Mouse (Mus musculus) urinary bladder, postnatal 14 days (tissue): Measurements from ENCODE around the gene Wdr20.
A peak's percentile ranks its signal among the peaks of the same experiment; 100 is the strongest.
"Not testable (repeated sequence)": the region's sequence is repeated elsewhere in the genome, so short reads cannot be mapped to it uniquely, and the experiment has no call there.

Experiments used
- DNase-seq: peaks from one replicate; pipeline ENCODE4 v3.0.0; 2021; ENCODE audit warnings: low spot score

Gene Wdr20

DNA sequence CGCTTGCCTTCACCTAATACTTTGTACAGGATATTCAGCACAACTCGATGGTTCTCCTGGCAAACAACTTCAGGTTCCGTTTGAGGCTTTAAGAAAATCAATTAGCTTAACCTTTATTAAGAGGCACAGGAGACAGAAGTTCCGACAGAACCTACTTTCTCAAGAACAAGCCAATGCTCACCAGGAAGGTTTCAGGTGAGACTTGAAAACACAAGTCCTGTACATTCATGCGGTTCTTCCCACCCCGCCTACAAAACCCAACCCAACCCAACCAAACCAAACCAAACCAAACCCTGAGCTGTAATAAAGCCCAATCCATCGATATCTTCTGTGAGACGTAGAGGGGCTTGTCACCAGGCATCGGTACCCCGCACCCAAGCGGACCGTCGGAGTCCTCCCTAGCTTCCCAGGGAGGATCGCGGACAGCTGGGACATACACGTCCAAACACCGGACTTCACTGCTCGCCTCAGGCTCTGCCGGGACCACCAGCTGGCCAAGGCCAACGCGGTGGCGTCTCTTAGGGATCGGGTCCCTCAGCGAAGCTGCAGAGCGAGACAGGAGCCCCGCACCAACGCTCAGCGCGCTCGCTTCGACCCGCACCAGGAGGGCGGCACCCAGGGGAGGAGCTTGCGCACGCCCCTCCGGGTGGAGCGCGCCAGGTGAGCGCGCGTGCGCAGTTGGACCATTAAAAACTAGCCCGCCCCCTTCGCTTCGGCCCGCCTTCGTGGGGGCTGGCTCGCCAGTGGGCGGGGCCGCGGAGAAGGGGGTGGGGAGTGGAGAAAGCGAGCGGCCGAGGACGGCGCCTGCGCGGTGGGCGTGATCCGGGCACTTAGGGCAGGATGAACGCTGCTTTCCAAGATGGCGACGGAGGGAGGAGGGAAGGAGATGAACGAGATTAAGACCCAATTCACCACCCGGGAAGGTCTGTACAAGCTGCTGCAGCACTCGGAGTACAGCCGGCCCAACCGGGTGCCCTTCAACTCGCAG, at the start of gene Wdr20:
TSS of gene Wdr20 (plus strand) at position 775 of the 988 bp plus-strand sequence.
- peak; percentile 99 for DNase-seq

DNA sequence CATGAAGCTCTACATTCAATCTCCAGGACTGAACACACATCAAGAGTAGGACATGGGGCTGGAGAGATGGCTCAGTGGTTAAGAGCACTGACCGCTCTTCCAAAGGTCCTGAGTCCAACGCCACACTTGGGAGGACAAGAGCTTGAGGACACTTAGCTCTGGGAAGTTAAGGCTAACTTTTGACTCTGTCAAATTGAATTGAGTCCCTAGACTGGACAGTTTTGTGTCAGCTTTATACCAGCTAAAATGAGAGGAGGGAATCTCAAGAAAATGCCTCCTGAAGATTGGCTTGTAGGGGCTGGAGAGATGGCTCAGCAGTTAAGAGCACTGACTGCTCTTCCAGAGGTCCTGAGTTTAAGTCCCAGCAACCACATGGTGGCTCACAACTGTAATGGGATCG, 48.8 kb upstream of the Wdr20 start:
- DNase-seq, result not testable (repeated sequence)

DNA sequence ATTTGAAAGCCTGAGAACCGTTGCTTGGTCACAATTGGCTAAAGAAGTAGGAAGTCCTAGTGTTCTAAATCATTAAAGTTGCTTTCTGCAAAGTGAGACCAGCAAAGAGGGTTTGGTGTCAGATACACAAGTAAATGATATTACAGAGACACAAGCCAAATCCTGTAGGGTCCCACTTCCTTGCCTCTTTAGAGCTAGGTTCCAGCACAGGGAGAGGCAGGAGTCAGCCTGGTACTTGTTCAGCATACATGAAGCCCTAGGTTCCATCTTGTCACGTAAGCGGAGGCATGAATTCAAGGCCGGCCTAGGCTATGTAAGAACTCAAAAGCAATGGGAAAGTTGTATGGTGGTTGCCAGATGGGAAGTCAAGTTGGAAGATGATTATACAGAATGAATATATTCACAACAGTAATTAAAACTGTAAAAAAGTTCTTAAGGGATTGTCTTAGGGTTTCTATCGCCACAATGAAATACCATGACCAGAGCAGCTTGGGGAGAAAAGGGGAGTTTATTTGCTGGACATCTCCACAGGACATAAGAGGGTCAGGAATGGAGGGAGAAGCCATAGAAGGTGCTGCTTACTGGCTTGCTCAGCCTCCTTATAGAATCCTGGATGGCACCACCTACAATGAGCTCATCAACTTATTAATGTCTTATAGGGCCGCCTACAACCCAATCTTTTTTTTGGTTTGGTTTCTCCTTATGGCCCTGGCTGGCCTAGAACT, 47.7 kb upstream of the Wdr20 start:
- DNase-seq, result no peak

DNA sequence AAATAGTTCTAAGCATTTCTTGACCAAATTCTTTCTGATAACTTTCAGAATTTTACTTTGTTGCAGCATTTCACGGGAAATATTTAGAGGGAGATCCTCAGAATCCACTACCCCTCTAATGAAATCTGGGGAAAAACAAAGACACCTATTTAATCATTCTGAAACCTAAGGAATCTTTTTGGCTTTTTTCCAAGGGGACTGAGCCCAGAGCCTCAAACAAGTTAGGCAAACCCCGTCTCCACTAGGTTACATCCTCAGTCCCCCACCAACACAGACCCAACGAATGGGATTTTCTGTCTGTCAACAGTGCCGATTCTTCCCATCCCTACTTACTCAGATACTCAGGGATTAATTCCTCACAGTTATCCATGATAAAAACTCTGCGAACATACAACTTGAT, 44.4 kb upstream of the Wdr20 start:
- not testable (repeated sequence) for DNase-seq

DNA sequence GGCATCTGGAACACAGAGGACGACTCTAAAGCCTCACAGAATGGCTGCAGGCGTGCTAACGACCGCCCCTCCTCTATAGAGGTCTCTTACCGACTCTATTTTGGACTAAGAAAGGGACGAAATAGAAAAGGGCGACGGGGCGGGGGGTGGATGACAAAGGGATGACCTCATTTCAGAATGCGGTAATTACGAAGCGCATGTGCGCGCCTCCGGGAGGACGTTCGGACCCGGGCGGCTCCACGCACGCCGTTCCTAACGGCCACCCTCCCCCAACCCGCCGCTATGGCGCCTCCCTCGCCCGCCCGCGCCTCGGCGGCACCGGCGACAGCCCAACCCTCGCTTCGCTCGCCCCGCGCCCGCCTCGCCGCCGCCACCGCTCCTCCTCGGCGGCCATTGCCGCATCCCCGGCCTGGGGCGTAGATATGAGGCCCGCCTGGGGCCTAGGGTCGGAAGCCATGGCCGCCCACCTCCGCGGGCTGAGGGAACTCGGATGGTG, 42.0 kb upstream of the Wdr20 start:
- DNase-seq, result peak; percentile 54

DNA sequence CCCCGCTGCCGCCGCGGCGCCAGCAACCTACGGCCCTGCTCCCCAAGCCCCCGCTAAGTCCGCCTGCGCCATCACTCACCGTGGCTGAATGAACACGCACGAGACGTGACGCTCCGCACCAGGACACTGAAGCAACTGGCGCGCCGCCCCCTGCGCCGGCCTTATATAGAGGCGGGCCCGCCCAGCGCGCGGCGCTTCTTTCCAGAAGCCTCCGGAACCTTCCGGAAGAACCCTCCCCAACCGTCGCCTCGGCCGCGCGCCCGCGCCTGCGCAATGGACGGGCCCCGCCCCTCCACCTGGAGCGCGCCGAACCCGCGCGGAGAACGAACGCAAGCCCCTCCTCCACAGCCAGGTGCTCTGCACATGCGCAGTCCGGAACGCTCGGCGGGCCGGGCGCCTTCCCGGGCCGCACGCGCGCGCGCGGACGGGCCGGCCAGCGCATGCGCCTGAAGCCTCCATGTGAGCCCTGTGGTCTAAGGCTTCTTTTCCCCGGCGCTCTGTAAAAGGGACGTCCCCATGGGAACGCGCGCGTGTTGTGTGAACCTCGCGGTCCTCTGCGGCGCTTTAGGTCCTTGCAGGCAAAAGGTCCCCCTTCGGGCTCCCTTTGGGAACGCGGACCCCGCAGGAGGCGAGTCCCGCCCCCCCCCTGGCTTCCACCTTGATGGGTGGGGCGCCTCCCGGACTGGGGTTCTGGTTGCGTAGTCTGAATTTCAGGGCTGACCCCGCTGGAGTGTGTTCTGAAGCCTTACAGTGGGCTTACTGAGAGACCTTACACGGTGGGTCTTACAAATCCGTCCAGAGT, 41.4 kb upstream of the Wdr20 start:
- DNase-seq, result peak; percentile 98

DNA sequence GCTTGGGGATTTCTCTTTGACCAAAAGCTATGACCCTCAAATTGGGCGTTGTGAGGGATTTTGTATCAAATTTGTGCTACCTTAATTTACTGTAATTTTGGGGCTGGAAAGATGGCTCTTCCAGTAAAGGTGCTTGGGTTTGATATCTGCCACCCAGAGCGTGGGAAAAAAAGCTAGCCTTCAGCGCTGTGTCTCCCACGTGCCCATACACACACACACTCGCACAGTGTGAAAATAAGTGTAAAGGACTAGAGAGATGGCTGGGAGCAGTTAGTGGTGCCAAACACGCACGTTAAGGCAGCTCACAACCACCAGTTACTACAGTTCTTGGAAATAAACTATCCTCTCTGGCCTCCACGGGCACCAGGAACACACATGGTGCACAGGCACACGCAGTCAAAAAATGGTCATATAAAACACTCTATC, 40.8 kb upstream of the Wdr20 start:
- DNase-seq, result no peak

DNA sequence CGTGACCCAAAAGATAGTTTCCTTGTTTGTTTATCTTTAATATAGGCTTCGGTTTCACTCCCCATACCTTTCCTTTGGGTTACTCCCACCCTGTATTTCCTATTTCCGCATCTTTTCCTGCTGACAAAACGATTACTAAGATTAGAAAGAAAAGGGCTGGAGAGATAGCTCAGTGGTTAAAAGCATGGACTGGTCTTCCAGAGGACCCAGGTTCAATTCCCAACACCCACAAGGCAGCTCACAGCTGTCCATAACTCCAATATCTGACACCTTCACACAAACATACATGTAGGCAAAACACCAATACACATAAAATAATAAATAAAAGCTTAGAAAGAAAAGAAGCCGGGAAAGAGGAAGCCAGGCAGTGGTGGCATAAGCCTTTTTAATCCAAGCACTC, 40.3 kb upstream of the Wdr20 start:
- no peak for DNase-seq

DNA sequence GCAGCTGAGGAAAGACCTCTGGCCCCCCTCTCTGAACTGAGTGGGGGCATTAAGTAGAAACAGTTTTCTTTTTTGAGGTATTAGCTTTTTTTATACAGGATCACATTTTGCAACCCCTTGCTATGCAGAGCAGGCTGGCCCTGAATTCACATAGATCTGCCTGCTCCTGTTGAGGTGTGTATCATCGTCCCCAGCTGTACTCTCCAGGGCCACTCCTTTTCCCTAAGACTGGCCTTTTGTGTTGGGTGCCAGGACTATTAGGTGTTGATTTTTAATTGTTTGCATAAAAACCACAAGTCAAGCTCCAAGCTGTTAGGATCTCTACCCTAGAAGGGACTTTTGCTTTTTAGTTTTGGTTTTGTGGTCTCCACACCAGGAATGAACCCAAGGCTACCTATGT, 39.7 kb upstream of the Wdr20 start:
- no peak for DNase-seq

DNA sequence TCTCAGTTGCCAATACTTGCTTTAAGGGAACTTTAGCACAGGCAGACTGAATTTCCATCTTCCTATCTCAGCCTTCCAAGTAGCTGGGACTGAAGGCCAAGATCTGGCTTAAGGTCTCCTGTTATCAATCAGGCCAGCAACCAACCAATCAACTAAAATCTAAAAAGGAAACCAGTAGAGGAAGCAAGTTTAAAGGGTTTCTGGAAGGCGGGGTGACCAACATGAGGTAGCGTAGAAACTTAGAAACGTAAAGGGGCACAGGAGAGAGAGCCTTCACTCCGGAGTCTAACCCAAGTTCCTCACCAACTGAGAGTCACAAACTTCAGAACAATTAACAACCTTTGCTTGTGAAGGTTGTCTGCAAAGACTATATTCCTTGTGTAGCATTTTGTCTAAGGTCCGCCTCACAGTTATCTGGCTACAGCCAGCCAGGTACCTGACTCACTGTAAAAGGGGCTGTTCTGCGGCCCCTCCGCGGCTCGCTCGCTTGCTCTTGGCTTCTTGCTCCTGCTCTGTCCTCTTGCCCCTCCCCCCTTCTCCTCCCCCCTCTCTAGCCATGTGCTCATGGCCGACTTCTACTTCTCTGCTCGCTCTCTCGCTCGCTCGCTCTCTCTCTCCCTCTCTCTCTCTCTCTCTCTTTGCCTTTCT, 39.1 kb upstream of the Wdr20 start:
- DNase-seq, result no peak

DNA sequence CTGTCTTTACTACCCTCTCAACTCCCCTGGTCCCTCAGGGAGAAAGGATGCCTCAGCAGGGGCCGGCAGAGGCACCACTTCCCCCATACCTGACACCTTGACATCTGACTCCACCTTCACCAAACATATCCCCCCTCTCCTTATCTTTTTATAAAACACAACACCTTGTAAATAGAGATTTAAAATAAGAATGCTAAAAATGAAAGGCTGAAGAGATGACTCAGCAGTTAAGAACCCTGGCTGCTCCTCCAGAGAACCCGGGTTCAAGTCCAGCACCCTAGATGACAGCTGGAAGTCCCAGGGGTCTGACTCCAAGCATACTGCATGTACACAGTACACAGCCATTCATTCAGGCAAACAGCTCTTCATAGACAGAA, 38.6 kb upstream of the Wdr20 start:
- DNase-seq, result no peak

DNA sequence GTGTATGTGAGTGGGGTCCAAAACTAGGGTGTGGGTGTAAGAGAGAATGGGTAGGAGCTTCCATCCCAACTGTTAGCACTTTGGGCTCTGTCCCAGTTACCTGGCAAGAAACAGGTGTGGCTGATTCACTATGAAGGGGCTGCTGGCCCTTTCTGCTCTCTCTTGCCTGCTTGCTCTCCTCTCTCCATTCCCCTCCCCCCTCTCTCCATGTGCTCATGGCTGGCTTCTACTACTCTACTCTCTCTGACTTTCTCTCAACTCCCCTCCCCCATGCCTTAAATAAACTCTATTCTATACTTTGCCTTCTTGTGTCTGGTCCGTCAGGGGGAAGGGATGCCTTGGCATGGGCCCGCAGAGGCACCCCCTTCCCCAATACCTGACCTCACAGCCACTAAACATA, 37.0 kb upstream of the Wdr20 start:
- DNase-seq, result no peak

DNA sequence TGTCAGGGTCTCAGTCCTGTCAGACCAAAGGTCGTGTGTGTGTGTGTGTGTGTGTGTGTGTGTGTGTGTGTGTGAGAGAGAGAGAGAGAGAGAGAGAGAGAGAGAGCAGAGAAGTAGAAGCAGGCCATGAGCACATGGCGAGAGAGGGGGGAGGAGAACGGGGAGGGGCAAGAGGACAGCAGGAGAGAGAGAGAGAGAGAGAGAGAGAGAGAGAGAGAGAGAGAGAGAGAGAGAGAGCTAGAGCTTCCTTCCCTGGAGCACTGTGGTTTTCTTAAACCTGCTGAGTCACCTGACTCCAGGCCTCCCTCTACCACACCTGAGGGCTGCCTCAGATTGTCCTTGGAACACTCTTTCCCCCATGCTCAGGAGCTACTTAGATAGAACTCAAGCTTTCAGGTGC, 36.4 kb upstream of the Wdr20 start:
- DNase-seq, result not testable (repeated sequence)

DNA sequence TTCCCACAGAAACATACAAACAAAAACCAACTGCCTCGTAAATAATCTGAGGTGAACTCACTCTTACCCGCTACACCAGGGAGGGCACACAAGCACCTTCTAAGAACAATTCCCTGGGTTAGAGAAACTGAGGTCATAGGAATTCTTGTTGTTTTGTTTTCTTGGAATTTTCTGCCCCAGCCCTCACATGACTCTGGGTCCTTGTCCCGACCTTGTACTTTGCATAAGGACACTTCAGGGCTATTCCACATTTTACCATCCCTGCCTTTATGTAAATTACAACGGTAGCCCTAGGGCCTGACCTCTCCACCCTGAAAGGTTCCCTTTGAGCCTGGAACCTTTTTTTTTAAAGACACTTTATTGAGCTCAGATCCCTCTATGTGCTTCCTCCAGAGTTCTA, 35.2 kb upstream of the Wdr20 start, which contains the start of gene Hsp90aa1:
TSS of gene Hsp90aa1 (minus strand) at position 173 of the 400 bp plus-strand sequence.
- DNase-seq, result no peak

DNA sequence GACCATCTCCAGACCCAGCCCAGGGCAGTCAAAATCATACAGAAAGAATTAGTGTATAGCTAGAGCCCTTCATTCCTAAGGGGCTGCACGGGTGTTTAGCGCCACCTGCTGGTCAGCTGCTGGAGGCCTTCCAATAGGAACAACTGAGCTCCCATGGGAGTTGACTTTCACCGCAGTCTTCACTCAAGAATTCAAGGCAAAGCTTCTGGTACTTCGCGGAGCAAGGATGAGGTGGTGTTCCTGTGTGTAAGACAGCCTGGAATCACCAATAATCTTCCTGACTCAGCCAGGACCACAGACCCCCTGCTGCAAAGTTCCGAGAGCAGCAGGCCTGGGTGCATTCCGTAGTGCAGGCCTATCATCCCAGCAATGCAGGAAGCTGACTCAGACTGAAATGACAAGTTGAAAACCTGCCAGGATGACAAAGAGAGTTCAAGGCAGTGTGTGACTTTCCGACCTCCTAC, 34.7 kb upstream of the Wdr20 start:
- DNase-seq, result peak; percentile 91

DNA sequence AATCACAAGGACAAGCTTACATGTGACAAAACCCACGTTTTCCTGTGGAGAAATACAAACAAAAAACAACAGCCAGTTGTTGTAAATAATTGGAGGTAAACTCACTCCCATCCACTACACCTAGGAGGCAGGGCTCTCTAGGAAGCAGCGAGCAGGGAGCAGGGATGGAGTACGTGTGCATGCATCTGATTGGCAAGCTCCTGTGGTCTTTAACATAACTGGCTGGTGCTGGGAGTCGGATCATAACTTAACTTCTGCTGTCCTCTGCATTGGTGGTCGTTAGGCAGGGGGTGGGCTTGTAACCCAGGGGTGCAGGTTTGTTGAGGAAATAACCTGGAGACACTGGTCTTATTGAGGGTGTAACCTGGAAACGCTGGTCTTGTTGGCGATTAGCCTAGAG, 34.1 kb upstream of the Wdr20 start:
- no peak for DNase-seq

DNA sequence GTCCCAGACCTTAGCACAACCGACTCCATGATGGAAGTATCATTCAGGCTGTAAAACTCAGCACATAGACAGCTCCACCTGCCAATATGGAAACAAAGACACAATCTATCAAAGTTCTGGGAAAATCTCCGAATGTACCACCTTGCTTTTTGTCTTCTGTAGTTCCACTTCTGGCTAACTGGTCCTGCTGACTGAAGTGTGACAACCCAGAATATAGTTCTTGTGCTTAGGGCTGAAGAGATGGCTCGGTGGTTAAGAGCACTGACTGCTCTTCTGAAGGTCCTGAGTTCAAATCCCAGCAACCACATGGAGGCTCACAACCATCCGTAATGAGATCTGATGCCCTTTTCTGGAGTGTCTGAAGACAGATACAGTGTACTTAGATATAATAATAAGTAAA, 32.3 kb upstream of the Wdr20 start:
- DNase-seq, result not testable (repeated sequence)

DNA sequence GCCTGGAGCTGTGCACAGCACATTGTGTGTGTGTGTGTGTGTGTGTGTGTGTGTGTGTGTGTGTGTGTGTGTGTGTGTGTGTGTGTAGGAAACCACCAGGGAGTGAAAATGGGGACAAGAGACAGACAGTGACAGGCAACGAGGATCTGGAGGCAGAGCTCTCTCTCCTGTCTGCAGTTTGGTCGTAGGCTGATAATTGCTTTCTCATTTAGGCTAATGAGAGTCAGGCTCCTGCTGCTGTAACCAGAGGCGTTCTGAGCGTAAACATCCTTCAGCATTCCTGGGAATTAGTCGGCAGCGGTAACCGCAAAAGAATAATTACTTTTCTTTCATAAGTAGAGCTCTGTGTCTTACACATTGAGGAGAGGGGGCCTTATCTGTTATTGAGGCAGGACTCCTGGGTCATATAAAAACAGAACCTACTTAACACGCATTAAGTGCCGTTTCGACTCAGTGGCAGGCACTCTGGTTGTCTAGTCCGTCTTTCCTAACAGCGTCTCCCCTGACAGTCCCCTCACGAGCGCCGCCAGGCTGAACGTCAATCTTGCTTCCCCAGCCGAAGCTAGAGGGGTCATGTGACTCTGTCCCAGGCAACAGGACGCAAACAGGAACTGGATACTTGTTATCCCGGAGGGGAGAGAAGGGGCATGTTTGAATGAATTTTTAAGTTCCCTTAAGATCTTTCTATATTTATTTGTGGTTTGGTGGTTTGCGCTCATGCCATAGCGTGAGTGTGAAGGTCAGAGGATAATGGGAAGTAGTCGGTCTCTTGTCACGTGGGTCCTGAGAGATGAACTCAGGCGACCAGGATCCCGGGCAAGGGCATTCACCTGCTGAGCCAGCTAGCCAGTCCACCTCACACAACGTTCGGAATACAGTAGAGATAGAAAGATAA, 31.2 kb upstream of the Wdr20 start:
- peak; percentile 23 for DNase-seq

DNA sequence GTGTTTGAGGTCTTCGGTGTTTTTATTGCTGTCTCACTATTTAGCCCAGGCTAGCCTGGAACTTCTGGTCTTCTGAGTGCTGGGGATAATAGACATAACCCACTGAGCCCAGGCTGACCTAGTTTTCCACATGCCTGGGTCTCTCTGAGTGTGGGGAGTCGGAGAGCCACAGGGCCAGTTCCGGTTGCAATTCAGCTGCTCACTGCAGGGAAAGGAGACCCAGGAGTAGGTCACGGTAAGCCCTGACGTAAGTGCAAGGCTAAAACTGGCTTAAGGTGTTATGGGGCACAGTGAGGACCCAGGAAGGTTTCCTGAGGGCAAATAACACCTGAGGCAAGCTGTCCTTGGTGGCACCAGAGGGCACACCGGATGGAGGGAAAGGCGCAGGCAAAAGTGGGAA, 30.3 kb upstream of the Wdr20 start:
- no peak for DNase-seq

DNA sequence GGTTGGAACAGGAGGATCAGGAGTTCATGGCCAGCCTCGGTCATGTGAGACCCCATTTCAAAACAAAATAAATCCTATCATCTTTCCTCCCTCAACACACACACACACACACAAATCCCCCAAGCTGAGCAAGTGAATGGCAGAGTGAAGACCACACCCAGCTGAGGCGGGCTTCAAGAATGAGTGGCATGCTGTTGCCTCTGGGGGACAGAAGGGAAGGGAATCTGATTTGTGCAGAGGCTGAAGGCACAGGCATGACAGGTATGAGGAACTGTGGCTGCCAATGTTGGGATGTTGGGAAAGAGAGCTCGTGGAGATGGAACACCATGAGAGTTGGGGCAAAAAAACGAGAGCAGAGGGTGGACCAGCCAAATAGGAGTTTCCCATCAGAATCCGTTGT, 26.5 kb upstream of the Wdr20 start:
- DNase-seq, result no peak
